Mouse (Mus musculus) stomach, postnatal 0 days (tissue): ENCODE data around the gene Hck.

Experiments
- CTCF ChIP-seq: IDR thresholded peaks from 2 replicates; pipeline ENCODE4 v1.5.1; 2016; ENCODE audit warnings: antibody characterized with exemption, low read depth, mild to moderate bottlenecking, moderate library complexity
- EP300 ChIP-seq: optimal IDR thresholded peaks from 2 replicates; pipeline ENCODE3; 2016; ENCODE audit warnings: antibody characterized with exemption

DNA sequence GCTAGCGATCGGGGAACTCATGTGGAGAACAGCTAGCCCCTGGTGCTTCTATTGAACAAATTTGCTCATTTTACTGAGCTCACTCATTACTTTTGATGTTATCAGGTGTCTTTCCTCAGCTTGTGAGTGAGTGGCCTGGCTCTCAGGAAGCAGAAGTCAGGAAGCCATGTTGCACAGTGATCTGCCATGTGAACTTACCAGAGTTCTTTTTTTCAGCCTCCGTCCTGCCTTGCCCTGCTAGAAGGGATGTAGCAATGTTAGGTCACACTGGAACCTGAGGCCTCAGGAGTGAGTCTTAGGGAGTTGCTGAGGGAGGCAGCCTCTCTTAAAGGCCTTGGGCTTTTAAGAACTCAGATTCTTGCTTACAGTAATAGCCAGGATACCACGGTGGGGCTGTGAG is 24.4 kb upstream of the Hck start:
- no peak for TF ChIP-seq CTCF
- no peak for TF ChIP-seq EP300
